Mouse (Mus musculus): ENCODE data around the gene Pmepa1. TPM values are rescaled to one million over a fixed set of nuclear protein-coding genes. Genes with fewer than 3 reads are reported as not detected.

Pmepa1 gene
- total RNA-seq, 1 experiment from 2014 or later = 0.18 TPM

GRCm38 (mm10) chr2:173257610-173258009 is 18.7 kb downstream of the Pmepa1 start:
- ATAC-seq (replicated peaks; ENCODE audit: low read depth, poor library complexity, severe bottlenecking) = peak; percentile 10; the same call in 1 of the 2 replicates

- no peak for ATAC-seq (replicated peaks; ENCODE audit: low read depth, poor library complexity, severe bottlenecking)
These were observed 19.8 kb downstream of the Pmepa1 start for GRCm38 (mm10) chr2:173256552-173256949.

DNA sequence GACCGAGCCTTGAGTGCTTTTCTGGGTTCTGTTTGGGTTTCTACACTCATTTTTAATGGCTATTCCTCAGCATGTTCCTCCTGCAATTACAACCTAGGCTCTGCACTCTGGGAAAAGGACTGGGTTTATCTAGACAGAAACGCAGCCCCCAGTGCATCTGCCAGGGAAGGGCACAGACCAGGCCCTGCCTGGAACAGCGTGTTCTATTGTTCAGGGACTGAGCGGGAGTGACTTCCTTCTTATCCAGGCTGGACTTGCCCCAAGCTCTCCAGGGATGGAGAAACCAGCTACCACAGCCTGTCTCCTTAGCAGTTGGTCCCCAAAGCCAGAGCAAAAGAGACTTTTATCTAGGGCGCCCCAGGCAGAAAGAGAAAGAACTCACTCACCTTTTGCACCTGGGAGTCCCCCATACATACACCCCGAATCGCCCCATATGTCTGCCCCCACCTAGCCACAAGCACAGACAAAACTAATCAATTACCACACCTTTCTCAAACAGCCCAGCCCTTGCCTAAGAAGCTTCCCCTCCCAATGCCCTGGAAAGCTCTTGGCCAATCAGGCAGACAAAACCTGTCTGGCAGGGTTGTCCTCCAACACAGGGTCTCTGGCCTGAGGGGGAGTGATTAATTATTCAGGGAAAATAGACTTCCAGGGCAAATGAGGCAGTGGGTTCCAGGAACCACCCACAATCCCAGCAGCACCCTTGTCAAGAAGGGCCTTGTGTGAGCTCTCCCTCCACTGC is 20.4 kb downstream of the Pmepa1 start:
- no peak for ATAC-seq (replicated peaks; ENCODE audit: low read depth, poor library complexity, severe bottlenecking)

DNA sequence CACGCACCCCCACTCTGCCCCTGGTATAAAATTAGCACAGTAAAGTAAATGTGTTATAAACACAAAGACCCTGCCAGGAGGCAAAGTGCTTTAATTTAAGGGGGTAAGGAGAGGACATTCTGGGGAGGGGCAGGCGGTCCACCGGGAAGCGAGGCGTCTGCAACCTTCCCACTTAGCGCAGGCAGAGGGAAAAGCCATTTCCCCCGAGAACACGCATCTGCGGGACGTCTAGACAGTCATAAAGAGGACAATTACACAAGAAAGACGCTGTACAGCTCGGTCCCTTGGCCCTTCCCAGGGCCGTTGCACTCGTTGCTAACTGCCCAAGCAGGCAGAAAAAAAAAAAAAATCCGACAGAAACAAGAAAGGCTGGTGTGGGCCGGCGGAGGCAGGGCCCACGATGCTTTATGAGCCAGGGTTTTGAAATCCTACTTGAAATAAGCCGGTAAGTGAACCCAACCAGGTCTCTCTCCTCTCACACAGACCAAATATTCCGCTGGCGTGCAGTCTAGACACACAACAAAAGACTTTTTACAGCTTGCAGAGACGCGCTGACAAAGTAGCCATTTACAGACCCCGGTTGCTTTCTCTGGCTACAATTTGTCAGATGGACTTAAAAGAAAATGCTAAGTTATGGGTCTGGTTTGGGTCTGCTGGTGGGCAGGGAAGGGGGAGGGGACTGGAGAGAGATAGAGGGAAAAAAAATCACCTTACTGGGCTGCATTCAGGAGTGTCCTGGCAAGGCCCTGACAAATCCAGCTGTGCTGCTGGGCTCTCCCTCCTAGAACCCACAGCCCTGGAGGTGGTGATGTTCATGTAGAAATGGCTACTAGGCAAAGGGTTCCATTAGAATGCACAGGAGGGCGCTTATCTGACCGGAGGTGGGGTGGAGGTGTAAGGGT is 22.3 kb downstream of the Pmepa1 start:
- no peak for ATAC-seq (replicated peaks; ENCODE audit: low read depth, poor library complexity, severe bottlenecking)

DNA sequence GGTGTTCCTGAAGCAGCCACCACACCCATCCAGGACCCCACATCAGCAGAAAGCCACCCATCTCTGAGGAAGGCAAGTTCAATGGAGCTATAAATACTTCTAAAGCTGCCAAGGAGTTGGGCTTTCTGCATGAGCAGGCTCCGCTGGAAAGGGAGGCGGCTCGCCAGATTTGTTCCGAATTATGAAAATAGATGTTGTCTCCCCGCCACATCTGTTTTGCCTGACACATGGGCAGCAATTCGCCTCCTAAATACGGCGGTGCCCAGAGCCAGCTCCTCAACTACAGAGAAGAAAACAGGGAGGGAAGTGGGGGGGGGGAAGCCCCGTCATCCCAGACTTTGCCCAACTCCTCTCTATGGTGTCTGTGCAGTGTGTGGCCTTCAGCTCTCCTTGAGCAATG is 24.7 kb downstream of the Pmepa1 start:
- no peak for ATAC-seq (replicated peaks; ENCODE audit: low read depth, poor library complexity, severe bottlenecking)

DNA sequence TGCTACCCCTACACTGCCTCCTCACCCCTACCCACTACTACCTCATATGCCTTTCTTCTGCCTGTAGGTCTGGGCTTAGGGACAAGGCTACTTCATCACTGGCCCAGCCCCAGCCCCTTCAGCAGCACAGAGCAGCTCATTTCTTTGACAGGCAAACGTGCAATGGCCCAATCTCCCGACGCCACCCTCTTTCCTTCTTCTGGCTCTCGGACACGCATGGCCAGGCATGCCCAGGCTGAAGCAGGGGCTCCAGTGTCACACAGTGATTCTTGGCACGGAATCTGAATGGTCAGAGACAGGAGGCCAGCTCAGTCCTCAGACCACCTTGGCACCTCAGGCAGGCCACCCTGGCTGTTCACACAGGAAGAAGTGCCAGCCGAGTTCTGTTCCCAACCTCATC is 25.2 kb downstream of the Pmepa1 start:
- no peak for ATAC-seq (replicated peaks; ENCODE audit: low read depth, poor library complexity, severe bottlenecking)

DNA sequence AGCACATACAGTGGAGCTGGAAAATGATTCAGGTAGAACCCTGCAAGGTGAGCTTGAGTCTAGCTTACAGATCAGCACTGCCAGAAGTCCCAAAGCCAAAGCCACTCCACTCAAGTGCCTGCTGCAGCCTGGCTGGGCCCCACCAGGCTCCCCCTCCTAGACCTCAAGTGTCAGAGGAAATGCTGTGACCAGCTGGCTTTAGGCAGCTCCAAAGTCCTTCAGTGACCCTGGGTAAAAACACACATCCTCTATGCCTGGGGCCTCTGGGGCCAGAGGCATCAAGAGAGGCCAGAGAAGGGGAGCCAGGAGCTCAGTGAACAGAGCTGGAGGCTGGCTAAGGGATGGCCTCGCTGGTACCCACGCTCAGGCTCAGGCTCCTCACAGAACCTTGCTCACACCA is 25.9 kb downstream of the Pmepa1 start:
- peak; percentile 34; the same call in 1 of the 2 replicates for ATAC-seq (replicated peaks; ENCODE audit: low read depth, poor library complexity, severe bottlenecking)

- no peak for ATAC-seq (replicated peaks; ENCODE audit: low read depth, poor library complexity, severe bottlenecking)
These were observed 26.4 kb downstream of the Pmepa1 start for GRCm38 (mm10) chr2:173249965-173250364.

- ATAC-seq (replicated peaks; ENCODE audit: low read depth, poor library complexity, severe bottlenecking) = no peak
These were observed 26.9 kb downstream of the Pmepa1 start for GRCm38 (mm10) chr2:173249386-173249785.

- ATAC-seq (replicated peaks; ENCODE audit: low read depth, poor library complexity, severe bottlenecking) = no peak
These were observed 27.5 kb downstream of the Pmepa1 start for GRCm38 (mm10) chr2:173248822-173249221.

DNA sequence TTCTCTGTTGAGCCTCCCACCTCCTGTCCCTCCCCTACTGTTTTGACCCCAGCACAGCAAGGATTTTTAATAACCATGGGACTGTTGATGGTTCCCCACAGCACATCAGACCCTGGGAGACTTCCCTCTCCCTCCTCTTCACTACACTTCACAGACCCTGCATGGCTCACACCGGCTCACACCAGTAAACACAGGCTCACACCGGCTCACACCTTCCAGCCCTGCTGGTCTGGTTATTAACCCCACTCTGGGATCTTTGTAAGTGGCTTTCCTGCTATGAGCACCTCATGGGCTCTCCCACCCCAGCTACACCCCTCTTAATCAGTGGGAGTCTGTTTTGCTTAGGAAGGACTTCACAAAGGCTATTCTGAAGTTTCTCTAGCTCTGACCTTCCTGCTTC is 28.4 kb downstream of the Pmepa1 start:
- no peak for ATAC-seq (replicated peaks; ENCODE audit: low read depth, poor library complexity, severe bottlenecking)

DNA sequence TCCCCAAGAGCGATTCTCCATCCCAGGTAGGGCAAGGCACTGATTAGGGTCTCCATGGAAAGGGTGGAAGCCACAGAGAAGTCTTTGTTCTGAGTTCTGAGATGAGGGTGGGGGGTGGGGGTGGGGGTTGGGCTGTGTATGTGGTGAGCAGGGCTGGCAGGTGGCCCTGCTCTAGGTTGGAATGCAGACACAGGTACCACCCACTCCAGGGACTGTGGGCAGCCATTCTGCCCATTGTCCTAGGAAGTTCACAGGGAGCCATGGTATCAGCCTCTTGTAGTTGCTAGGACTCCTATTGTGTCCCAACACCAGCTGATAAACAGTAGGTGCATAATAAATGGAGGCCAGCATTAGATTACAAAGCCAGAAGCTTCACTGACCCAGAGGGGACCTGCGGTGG is 29.1 kb downstream of the Pmepa1 start:
- ATAC-seq (replicated peaks; ENCODE audit: low read depth, poor library complexity, severe bottlenecking) = no peak

DNA sequence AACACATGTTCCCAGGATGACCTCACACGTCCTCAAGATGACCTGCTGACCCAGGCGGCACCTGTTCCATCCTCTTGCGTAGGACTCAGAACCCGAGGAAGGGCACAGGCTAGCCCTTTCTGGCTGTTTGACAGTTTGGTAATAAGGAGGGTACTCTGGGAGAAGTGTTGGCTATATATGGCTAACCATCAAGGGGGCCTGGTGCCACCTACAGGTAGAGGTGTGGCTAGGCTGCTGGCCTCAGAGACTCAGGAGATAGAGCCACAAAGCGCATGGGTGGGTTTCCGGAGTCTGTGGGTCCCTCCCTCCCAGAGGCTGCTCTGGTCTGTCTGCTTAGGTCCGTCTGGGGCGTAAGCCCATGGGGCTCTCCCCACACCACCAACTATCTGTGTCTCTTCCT is 29.6 kb downstream of the Pmepa1 start:
- no peak for ATAC-seq (replicated peaks; ENCODE audit: low read depth, poor library complexity, severe bottlenecking)

- no peak for ATAC-seq (replicated peaks; ENCODE audit: low read depth, poor library complexity, severe bottlenecking)
These were observed 31.1 kb downstream of the Pmepa1 start for GRCm38 (mm10) chr2:173245258-173245657.

DNA sequence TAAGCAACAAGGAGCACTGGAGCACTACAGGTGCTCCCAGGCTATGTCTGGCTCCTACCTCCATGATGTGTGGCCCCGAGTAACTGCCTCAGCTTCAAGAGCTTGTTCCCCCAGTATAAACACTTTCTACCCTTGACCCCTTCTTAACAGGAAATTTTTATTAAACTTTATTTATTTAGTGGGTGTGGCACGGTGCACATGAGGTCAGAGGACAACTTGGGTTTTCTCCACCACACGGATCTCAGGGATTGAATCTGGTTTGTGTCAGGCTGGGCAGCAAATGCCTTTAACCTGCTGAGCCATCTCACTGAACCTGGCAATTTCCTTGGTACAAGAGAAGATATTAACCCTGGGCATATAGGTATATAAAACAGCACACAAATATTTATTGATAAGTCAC is 32.2 kb downstream of the Pmepa1 start:
- no peak for ATAC-seq (replicated peaks; ENCODE audit: low read depth, poor library complexity, severe bottlenecking)

DNA sequence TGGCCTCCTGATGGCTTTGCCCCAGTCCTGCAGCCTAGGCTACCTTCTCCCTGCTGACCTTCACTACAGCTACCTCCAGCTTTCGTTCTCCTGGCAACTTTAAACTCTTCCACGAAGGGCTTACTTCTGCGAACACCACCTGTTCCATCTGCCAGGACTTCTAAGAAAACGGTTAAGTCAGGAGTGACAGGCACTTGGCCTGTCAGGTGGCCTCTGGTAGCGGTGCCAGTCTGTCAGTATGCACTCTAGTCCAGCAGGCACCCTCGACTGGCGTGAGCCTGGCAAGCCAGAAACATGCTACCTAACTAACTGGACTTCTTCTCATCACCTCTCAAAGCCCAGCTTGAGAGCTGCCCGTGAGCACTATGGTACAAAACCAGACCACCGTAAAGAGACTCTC is 32.7 kb downstream of the Pmepa1 start:
- ATAC-seq (replicated peaks; ENCODE audit: low read depth, poor library complexity, severe bottlenecking) = no peak

DNA sequence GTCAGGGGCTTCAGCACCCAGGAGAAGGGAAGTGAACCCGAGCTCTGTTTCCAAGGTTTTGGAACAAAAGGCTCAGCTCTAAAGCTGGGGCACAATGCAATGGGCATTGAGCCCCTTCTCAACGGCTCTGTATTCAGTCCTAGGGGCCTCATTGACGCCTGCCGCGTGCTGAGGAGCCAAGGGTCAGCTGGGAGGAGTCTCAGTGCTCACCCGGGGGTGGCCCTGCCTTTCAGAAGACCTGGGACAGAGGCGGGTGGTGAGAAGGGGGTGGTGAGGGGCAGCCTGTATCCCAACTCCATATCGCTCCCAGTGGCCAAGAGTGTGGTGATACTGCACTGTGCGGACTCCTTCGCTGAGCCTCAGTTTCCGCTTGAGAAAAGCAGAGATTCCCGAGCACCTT is 33.5 kb downstream of the Pmepa1 start:
- ATAC-seq (replicated peaks; ENCODE audit: low read depth, poor library complexity, severe bottlenecking) = no peak

DNA sequence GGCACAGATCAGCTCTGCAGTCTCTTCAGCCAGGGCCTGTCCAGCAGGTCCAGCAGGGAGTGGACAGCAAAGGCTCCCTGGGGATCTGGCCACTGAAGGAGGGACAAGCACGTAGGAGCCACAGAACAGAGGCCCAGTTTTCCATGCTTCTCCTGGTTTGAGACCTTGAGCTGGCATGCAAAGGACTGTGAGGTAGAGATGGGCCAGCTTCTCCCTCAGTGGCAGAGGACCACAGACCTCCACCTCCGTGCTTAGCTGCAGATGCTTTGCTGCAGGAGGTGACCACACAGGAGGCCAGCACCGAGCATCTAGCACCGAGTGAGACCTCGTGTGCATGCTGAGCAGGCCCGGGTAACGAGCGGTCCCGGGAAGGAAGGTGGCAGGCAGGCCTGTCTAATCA is 35.6 kb downstream of the Pmepa1 start:
- ATAC-seq (replicated peaks; ENCODE audit: low read depth, poor library complexity, severe bottlenecking) = no peak

DNA sequence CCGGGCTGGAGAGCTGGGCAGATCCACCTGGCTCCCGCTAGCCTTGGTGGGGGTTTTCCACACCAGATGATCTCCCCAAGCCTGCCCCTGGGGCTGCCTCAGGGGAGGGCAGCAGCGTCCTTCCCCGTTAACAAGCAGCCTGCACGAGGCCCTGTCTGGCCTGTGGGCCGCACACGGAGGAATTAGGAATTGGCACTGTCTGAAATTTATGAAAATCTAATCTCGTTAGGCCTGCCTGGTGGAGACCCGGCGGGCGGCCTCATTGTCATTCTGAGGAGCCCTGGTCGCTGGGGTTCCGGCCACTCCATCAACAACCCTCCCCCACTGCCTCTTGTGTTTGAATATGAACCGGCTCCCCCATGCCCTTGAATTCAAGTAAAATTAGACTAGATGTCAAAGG is 37.8 kb downstream of the Pmepa1 start:
- ATAC-seq (replicated peaks; ENCODE audit: low read depth, poor library complexity, severe bottlenecking) = no peak

GRCm38 (mm10) chr2:173235435-173236332 is 40.6 kb downstream of the Pmepa1 start:
- ATAC-seq (replicated peaks; ENCODE audit: low read depth, poor library complexity, severe bottlenecking) = no peak

All from common myeloid progenitor, adult 5-6 weeks (primary cell).